Mouse (Mus musculus): ENCODE data around the gene Rcn3. TPM values are rescaled to one million over a fixed set of nuclear protein-coding genes. Genes with fewer than 3 reads are reported as not detected.

Gene Rcn3
- total and polyA plus RNA-seq, 3 experiments: 16.0 to 43.0 TPM; not detected in 1

- Histone ChIP-seq H3K79me2 (ENCODE audit: control insufficient read depth, insufficient read depth, low read length, poor library complexity) (peaks cover 48% of the 10 kb centered on the region), H3K36me3 (ENCODE audit: control insufficient read depth in 1 of 2, insufficient read depth in 2 of 2, low read length in 2 of 2) (peaks cover 14 to 17% of the 10 kb centered on the region in 2 experiments), H3K27me3 (ENCODE audit: control insufficient read depth in 1 of 2, insufficient read depth in 2 of 2, low read length in 2 of 2) (no peaks in the 10 kb centered on the region), H3K4me3 (ENCODE audit: control insufficient read depth in 1 of 2, insufficient read depth in 1 of 2, low read depth in 2 of 2, low read length in 2 of 2) (peak overlapping the region; percentile 68 to 84), H3K27ac (ENCODE audit: control insufficient read depth, low read depth, low read length) (peak overlapping the region; percentile 80), H3K9ac (ENCODE audit: control insufficient read depth, low read depth, low read length, poor library complexity, severe bottlenecking) (peak overlapping the region; percentile 91), H3K9me3 (replicated peaks; ENCODE audit: insufficient read depth, low read length) (no peaks in the 10 kb centered on the region), H3K4me1 (ENCODE audit: control insufficient read depth in 1 of 2, insufficient read depth in 2 of 2, low read length in 2 of 2) (peaks cover 0 to 22% of the 10 kb centered on the region in 2 experiments; a peak in 2 of 4 replicates)
- DNase-seq (ENCODE audit: low read depth, low spot score): peak; percentile 32
- TF ChIP-seq SIN3A (IDR thresholded peaks at IDR 0.05; ENCODE audit: low read length) (no peak), MAX (IDR thresholded peaks at IDR 0.05; ENCODE audit: low read length) (no peak), EP300 (IDR thresholded peaks at IDR 0.05; ENCODE audit: low read depth in 1 of 2, low read length in 2 of 2) (no peak), POLR2AphosphoS2 (IDR thresholded peaks at IDR 0.05; ENCODE audit: low read length) (no peak), POLR2A (IDR thresholded peaks at IDR 0.05; ENCODE audit: control insufficient read depth in 1 of 2, insufficient read depth in 1 of 2, low read depth in 1 of 2, low read length in 2 of 2, poor library complexity in 1 of 2) (no peak; a peak in 1 of 4 replicates), E2F4 (IDR thresholded peaks at IDR 0.05; ENCODE audit: borderline replicate concordance, low read depth, low read length) (no peak), UBTF (IDR thresholded peaks at IDR 0.05; ENCODE audit: borderline replicate concordance, insufficient read depth, low read depth, low read length) (no peak), CHD1 (IDR thresholded peaks at IDR 0.05; ENCODE audit: low read depth, low read length) (no peak), GATA1 (IDR thresholded peaks at IDR 0.05; ENCODE audit: low read depth, low read length) (no peak), KAT2A (conservative IDR thresholded peaks at IDR 0.05; ENCODE audit: low read depth, low read length) (no peak), BHLHE40 (IDR thresholded peaks at IDR 0.05; ENCODE audit: borderline replicate concordance, low read depth, low read length) (no peak), RCOR1 (IDR thresholded peaks at IDR 0.05; ENCODE audit: low read depth, low read length) (no peak)
These were observed 30.7 kb upstream of the Rcn3 start for GRCm38 (mm10) chr7:45122561-45123185.

- Histone ChIP-seq H3K4me3 (ENCODE audit: control insufficient read depth in 1 of 2, insufficient read depth in 1 of 2, low read depth in 2 of 2, low read length in 2 of 2) (peak overlapping the region in 1 of 2 experiments; percentile 84; a peak in 2 of 4 replicates), H3K9ac (ENCODE audit: control insufficient read depth, low read depth, low read length, poor library complexity, severe bottlenecking) (peak overlapping the region; percentile 91), H3K9me3 (replicated peaks; ENCODE audit: insufficient read depth, low read length) (no peaks in the 10 kb centered on the region), H3K36me3 (ENCODE audit: control insufficient read depth in 1 of 2, insufficient read depth in 2 of 2, low read length in 2 of 2) (peaks cover 11 to 17% of the 10 kb centered on the region in 2 experiments), H3K79me2 (ENCODE audit: control insufficient read depth, insufficient read depth, low read length, poor library complexity) (peaks cover 41% of the 10 kb centered on the region), H3K27me3 (ENCODE audit: control insufficient read depth in 1 of 2, insufficient read depth in 2 of 2, low read length in 2 of 2) (no peaks in the 10 kb centered on the region), H3K27ac (ENCODE audit: control insufficient read depth, low read depth, low read length) (peak overlapping the region; percentile 23), H3K4me1 (ENCODE audit: control insufficient read depth in 1 of 2, insufficient read depth in 2 of 2, low read length in 2 of 2) (peaks cover 0 to 22% of the 10 kb centered on the region in 2 experiments; a peak in 2 of 4 replicates)
- TF ChIP-seq CTCF (IDR thresholded peaks at IDR 0.05 in 2 of 3, conservative IDR thresholded peaks at IDR 0.05 in 1 of 3; ENCODE audit: control insufficient read depth in 1 of 3, insufficient read depth in 1 of 3, low read depth in 2 of 3, low read length in 3 of 3, poor library complexity in 1 of 3, severe bottlenecking in 1 of 3): no peak
- no peak for TF ChIP-seq USF2 (IDR thresholded peaks at IDR 0.05; ENCODE audit: borderline replicate concordance in 1 of 2, insufficient read depth in 1 of 2, low read depth in 1 of 2, low read length in 2 of 2)
- no peak for TF ChIP-seq MAX (IDR thresholded peaks at IDR 0.05; ENCODE audit: low read length)
- TF ChIP-seq SIN3A (IDR thresholded peaks at IDR 0.05; ENCODE audit: low read length): no peak
- no peak for TF ChIP-seq UBTF (IDR thresholded peaks at IDR 0.05; ENCODE audit: borderline replicate concordance, insufficient read depth, low read depth, low read length)
- no peak for TF ChIP-seq ZNF384 (IDR thresholded peaks at IDR 0.05; ENCODE audit: low read depth, low read length)
- TF ChIP-seq HCFC1 (IDR thresholded peaks at IDR 0.05; ENCODE audit: low read depth, low read length): no peak
- TF ChIP-seq POLR2A (IDR thresholded peaks at IDR 0.05; ENCODE audit: control insufficient read depth in 1 of 2, insufficient read depth in 1 of 2, low read depth in 1 of 2, low read length in 2 of 2, poor library complexity in 1 of 2): 0 out of 4 replicates have a peak, but pooled peaks of 1 of the 2 experiments have one; percentile 5
- no peak for DNase-seq (ENCODE audit: low read depth, low spot score)
These were observed 29.9 kb upstream of the Rcn3 start for GRCm38 (mm10) chr7:45121966-45122365.

Measured in MEL (cell line).